Mouse (Mus musculus): Measurements from ENCODE around the gene Kctd11.
"Not testable (repeated sequence)": the region's sequence is repeated elsewhere in the genome, so short reads cannot be mapped to it uniquely, and the experiment has no call there.

Kctd11 gene

DNA sequence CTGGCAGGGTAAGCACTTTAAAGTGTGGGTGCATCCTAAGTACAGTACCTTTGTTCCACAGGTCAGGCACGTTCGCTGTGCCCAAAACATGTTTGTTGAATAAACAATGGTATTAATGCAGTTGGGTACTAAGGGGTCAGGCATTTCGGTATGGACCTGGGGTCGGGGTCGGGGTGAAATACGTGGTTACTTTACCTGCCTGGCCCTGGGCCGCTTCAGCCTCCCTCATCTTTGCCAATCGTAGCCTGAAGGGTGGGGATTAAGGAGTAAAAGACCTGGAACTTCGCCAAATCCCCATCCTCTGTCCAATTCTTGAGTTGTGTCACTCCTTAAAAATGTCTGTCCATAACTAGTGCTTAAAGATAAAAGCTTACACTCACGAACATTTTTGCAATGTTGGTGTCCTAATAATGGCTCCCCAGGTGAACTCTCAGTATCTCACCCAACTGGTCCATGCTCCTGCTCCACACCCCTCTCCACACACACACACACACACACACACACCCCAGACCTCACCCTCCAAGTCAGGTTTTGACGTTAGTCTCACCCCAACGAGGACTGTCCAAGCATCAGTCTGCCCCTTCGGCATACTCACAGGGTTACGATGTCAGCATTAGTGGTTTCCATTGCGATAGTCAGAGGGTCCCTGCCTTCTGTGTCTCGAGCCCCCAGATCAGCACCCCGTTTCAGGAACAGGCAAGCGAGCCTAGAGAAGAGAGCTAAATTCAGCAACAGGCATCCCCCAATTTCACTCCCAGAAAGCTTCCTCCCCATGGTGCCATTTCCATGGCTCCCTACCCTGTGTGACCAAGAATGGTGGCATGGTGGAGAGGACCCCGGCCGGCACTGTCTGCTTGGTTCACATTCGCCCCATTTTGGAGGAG, 823 bp upstream of the Kctd11 start:
- DNase-seq (ENCODE audit: low spot score), result no peak

DNA sequence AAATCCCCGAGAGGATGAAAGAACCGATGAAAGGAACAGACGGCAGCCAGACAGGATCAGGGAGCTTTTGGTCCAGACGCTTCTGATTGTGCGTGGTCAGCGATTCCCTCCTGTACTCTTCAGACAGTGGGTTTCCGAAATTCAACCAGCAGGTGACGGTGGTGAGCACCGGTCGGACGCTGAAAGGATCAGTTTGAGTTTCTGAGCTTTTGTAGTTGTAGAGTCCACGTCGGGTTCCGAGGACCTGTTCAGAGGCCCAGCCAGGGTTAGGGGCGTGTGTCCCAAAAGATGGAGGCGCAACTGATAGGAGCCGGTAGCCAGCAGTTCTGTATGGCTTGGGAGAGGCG, 727 bp downstream of the Kctd11 start:
- DNase-seq (ENCODE audit: low spot score), result peak; percentile 54

DNA sequence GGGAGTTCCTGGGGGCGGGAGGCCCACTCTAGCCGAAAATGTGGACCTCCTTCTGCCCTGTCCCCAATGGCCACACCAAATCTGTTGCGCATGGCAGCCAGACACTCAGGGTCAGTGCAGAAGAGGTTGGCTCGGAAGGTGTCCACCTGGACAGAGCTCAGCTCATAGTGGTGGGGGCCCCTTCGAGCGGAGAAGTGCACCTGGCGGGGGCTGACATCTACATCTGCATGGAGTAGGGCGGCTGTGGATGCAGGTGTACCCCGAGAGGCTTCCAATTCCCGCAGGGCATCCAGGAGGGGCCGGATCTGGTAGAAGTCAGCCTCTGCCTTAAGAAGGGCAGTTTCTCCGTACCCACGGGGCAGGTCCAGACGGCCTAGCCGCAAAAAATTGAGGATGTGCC, 1.5 kb downstream of the Kctd11 start:
- no peak for DNase-seq (ENCODE audit: low spot score)

DNA sequence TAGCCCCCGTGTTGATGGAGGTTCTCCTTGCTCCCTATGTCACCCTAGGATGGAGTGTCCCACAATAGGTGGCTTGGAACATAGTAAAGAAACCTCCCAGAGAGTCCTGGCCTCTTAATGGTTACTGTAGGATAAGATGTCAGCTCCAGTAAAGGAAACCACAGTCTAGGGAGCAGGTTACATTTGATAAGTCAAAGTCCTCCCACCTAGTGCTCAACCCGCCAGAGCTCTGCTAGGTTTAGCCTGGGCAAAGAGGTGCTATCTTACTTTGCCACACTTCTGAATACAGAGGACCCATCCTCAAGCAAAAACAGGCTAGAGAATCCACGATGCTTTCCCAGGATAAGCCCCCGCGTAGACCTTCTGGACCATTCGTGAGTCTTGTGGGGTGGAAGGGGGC, 2.3 kb downstream of the Kctd11 start:
- DNase-seq (ENCODE audit: low spot score), result no peak

DNA sequence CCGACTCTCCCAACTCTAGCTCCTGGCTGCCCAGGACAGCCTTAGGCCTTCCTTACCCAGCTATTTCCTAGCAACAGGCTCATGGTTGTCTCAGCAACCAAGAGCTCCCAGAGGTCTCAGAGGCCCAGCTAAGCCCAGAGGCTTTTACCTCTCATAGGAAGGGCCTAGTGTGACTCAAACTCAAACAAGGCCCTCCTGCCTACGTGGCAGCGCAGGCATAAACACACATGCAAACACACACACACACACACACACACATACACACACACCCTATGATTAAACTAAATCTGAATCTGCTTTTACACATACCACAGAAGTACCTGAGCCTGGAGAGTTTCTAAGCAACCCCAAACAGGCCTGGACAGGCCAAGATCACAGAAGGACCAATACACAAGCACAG, 2.8 kb downstream of the Kctd11 start:
- no peak for DNase-seq (ENCODE audit: low spot score)

DNA sequence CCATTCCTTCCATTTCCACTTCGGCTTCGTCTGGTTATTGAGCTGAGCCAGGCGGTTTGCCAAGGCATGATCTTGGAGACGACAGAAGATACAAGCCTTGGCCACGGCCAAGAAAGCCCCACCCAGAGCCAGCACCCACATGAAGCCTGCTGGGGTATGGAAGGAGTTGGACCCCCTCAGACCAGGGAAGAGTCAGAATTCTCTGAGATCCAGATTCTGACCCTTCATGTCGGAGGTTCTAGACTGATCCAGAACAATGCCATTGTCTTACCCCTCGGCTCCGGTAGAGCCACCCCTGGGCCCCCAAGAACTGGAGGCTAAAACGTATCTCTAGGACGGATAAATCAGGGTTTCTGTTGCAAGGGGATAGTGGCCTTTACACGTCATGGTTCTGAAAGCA, 3.3 kb downstream of the Kctd11 start, which contains the start of gene Tmem95:
Tmem95 (minus strand) TSS at position 141 of the 400 bp plus-strand sequence.
- DNase-seq (ENCODE audit: low spot score), result no peak

DNA sequence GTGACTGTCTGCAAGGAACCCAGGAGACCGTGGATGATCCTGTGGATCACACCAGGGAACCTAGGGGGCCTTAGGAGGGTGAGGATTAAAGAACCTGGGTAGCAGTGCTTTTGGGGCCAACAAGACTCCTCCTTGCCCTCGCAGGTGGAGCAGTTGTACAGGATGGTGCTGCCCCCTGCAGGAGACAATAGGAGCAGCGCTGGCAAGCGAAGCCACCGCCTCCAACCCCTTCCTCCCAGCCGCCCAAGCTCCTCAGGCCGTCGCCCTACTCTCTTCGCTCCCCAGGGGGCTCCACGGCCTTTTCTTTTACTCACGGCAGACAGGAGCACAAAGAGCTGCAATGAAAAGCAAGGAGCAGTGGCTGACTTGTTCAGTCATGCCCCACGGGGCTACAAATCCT, 4.3 kb downstream of the Kctd11 start:
- peak; percentile 91 for DNase-seq (ENCODE audit: low spot score)

DNA sequence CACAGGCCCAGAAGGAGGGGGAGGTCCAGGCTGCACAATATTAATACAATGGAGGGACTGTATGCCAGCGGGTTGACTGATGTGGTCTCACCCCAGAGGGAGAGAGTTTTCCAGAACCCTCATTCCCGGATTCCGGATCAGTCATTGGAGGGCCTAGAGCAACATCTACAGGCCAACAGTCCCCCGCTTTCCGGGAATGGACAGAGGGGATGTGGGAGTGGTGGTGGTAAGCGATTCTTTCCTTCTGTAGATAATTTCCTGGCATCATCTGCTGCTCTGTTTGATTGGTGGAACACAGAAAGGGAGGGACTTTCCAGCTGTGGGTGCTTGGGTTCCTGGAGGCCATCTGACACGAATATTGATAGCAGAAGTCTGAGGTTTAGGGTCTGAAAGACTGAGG, 5.0 kb downstream of the Kctd11 start:
- no peak for DNase-seq (ENCODE audit: low spot score)

DNA sequence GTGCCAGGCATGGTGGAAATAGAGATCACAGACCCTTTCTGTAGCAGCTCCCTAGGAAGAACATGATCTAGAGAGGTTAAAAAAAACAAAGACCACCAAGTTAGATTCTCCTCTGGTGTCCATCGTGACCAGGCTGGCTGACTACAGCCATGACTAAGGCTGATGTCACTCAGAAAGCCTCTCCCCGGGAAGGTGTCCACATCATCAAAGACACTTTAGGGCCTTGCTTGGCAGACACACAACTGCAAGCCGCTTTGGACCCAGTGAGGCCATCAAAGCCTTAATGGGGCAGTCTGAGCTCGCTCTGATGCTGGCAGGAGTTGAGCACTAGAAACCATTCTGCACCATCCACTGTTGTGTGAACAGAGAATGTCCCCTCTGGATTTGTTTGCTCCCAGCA, 8.8 kb downstream of the Kctd11 start:
- no peak for DNase-seq (ENCODE audit: low spot score)

DNA sequence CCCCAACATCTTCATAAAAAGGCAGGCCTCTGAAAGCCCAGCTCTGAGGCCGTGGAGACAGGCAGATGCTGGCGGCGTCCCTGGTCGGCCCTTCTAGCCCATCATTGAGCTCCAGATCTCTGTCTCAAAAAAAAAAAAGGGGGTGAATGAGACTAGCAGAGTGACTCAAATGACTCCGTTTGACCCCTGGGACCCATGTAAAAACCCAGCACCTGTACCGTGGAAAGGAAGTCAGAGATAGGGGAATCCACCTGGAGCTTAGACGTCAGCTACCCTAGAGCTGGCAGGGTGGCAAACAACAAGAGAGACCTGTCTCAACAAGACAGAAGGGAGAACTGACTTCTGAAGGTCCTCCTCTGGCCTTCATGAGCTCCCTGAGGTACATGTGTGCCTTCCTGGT, 9.4 kb downstream of the Kctd11 start:
- no peak for DNase-seq (ENCODE audit: low spot score)

DNA sequence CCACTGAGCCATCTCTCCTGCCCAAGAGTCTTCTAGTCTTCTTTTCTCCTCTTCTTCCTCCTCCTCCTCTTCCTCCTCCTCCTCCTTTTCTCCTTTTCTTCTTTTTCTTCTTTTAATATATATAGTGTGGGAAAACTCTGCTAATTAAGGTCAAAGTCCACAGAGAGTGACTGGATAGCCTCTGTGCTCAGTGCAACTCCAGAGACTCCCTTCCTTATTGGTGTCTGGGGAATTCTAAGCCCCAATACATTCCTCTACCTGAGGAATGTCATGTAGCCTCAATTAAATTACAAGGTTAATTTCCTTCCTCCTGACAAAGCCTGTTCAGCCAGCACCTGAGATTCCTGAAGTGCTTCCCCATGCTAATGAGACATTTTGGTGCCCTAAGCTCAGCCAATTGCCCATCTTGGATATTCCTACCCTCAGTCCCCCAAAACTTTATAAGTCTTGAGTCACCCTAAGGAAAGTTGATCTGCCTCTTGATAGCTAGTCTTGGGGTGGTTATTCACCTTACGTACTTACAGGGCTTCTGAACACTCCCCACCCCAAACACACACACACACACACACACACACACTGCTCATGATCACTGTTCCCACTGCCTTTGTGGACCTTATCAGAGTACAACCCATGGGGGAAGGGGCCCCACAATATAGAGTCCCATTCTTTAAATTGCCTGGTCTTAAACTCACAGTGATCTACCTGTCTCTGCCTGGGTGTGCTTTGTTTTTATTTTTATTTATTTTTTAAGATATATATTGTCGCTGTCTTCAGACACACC, 10.7 kb downstream of the Kctd11 start:
- no peak for DNase-seq (ENCODE audit: low spot score)

DNA sequence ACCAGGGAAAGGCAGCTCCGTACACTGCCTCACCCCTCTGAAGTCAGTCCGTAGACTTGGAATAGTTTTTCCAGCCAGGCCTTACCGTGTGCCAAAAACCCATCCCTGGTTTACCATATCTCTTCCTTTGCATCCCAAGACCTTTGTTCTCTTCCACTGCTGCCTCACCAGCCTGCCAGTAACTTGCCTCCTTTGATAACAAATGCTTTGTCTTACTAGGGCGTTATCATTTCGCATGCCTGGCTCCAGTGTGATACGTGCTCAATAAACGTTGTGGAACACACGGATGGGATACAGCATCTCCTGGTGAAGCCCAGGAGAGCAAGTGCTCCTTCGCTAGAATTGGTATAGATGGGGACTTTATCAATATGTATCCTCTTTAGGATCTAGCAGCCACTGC, 13.9 kb downstream of the Kctd11 start:
- DNase-seq (ENCODE audit: low spot score), result no peak

DNA sequence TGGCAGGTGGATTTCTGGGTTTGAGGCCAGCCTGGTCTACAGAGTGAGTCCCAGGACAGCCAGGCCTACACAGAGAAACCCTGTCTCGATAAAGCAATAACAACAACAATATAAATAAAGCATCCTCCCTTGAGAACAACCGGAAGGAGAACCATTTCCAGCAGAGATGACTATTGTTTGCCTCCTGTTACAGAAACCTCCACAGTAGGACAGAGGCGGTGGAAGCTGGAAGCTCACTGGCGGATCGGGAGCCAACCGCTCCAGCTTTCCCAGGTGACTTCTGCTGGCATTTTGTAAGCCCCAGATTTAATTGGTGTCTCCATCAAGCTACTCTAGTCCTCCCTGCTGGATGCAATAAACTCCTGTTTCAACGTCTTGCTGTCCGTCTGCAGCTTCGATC, 15.6 kb downstream of the Kctd11 start:
- no peak for DNase-seq (ENCODE audit: low spot score)

DNA sequence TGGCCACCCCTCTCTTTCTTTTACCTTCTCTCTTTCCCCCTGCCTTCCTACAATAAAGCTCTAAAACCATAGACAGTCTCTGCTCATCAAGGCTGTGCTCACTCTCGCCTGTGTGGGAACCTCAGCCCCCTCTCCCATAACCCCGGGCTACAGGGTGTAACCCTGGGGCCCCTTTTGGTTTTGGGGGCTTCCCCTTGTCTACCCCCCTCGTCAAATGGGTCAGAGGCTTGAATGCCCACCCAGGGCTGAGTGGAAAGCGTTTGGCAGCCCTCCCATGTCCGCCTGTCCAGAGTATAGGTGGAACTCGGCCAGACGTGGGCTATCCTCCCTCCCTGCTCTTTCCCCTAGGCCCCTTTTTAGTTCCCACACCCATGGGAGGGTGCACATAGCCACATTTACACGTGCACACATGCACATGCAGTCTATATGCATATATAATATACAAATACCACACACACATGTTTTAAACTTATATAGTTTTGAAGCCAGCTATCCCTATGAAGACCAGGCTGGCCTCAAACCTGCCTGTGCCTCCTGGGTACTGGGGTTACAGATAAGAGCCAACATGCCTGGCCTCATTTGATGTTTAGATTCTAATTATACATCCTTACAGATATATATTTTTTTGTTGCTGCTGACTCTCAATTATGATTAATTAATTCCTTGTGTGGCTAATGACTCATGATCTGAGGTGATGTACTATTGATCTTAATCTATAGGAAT, 16.9 kb downstream of the Kctd11 start:
- DNase-seq (ENCODE audit: low spot score), result no peak

DNA sequence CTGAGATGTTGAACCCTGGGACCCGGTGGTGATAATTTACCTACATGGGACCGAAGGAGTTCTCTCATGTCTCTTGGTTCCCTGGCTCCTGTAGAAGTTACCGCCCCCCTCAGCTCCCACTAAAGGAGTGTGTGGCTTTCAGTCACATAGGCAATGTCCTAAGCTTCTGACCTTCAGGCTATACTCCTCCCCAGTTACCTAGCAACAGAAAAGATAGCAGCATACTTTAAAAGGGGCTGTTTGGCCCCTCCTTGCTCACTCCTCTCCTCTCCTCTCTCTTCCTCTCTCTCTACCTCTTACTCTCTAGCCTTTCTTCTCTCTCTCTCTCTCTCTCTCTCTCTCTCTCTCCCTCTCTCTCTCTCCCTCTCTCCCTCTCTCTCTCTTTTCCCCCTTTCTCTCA, 17.5 kb downstream of the Kctd11 start:
- not testable (repeated sequence) for DNase-seq (ENCODE audit: low spot score)

DNA sequence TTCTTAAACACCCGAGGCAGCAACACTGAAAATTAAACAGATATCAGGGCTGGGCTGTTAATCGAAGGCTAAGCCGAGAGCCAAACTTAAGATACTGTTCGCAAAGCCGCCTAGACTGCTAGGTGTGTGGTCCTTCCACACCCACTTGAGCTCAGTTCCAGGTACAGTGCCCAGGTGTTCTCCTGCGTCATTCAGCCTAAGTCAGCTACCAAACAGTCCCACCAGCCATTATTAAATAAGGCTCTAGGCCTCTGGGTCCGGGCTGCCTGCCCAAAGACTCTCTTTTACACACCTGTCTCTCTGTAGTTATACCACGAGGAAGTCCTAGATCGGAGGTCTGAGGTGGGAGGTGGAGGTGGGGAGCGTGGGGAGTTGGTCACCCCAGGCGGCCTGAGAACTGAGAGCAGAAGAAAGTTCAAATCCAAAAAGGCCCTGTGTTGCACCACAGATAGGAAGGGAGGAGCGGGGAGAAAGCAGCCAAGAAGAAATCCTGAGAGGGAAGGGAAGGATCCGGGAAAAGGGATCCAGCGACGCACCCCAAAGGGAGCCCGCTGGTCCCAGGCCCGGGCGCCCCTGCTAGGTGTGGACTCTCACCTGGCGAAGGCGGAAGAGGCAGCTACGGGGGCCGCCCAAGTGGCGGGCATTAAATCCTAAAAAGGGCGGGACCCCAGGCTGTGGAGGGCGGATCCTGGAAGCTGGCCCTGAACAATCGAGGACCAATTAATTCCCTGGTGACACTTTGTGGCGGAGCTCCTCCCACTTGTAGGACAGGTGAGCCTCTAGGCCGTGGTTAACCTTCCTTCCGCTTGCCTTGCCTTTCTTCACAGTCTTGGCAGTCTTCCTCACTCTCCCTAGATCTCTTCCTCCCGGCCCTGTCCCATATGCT, 22.9 kb downstream of the Kctd11 start, which contains the start of gene Tnk1:
Tnk1 (minus strand) TSS at position 618 of the 886 bp plus-strand sequence.
- no peak for DNase-seq (ENCODE audit: low spot score)

DNA sequence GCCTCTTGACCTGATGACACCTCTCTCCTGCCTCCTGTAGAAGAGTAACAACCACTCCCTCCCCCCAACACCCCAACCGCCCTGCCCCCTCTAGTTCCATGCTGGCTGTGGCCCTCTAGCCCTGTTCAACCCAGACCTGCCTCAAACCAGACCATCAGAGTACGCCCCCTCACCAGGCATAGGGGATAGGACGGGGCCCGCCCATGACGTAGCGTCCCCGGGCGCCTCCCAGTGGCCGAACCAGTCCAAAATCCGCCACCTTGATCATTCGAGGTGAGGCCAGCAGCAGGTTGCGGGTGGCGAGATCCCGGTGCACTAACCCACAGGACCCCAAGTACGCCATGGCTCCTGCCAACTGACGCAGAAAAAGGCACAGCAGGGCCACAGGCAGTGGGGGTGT, 25.9 kb downstream of the Kctd11 start:
- peak; percentile 42 for DNase-seq (ENCODE audit: low spot score)

DNA sequence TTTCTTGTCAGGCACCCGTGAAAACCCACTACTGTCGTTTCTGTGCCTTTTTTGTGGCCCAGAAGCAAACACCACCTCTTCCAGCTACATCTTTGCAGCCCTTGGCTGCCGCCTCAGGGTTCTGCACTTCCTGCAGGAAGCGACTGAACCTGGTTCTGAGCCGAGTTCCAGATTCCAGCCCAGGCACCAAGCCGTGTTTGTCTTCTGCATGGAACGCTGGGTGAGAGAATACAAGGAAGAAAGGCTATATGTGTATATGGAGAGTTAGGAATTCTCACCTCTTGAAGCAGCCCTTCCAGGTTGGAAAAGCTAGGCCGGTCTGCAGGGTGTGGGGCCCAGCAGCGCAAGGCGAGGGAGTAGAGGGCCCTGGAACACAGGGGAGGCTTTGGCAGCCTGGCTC, 26.5 kb downstream of the Kctd11 start:
- DNase-seq (ENCODE audit: low spot score), result no peak

DNA sequence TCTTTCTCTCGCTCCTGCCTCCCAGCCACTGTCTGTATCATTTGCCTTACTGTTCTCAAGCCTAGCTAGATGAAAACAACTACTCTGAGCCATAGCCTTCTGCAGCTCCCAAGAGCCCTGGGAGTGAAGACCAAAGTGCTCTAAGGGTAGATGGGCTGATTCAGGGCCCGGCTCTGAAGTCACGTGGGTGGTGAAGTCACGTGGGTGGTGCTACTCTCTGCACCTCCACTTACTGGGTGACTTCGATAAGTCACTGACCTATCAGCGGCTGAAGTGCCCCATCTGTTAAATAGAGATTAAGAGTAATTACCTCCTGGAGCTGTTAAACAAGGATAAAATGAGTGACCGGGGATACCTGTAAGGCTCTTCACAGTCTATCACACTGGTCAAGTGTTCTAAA, 27.2 kb downstream of the Kctd11 start:
- no peak for DNase-seq (ENCODE audit: low spot score)

DNA sequence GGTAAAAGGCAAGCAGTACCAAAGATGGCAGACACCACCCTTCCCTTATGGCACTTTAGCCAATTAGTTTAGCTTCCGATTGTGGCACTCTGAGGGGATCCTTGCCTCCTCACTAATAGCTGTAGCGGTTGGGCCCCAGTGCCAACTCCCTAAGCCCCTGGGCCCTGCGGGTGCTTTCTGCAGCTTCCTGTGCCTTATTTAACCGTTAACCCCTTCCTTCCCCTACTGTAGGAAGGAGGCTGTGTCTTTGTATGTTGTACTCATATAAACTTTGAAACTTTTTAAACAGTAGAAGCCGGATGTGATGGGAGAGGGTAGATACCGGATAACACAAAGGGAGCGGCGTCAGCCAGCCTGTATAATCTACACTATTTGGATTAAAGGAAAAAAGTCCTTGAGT, 30.5 kb downstream of the Kctd11 start:
- DNase-seq (ENCODE audit: low spot score), result no peak

DNA sequence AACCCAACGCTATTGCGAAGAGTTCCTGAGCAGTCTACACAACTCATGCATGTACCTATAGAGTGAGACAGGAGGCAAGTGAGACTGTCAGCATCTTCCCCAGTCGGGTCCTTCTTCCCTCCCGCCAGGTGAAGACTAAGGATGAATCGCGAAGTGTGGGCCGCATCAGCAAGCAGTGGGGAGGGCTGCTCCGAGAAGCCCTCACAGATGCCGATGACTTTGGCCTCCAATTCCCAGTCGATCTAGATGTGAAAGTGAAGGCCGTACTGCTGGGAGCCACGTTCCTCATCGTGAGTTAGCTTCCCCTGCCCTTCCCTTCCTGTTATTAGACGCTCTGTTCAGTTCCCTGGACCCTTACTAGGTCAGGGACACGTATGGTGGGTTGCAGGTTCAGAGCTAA, 31.3 kb downstream of the Kctd11 start:
- DNase-seq (ENCODE audit: low spot score), result no peak

DNA sequence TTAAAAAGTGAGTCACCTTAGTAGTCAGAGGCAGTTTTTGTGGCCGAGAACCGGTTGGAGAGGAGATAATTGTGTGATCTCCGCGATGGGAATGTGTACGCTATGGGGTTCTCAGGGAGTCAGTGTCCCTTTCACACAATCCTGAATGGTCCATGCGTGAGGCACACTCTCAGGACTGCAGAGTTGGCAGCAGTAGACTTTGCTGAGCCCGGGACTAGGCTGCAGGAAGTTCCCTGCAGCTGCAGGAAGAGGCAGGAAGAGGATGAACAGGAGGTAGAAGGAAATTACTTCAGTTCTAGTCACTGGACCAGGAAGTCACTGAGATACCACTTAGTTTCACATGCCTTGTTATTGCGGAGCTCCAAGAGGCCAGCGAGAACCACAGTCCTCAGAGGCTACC, 32.1 kb downstream of the Kctd11 start:
- no peak for DNase-seq (ENCODE audit: low spot score)
